Mouse (Mus musculus) CH12.LX (cell line): ENCODE measurements at regions not wholly inside any gene's neighbourhood (a gene's known extent, or its start where the extent isn't known, plus 50 kb on each side); places are given as distances from the start of the nearest gene placed in this dataset.

Experiments
- DNase-seq: peaks from one replicate; pipeline ENCODE4 v3.0.0-alpha.2; 2013; ENCODE audit errors: extremely low read depth
- H3K27ac ChIP-seq: 2 replicates; pipeline ENCODE4 v1.5.1; 2012; ENCODE audit warnings: low read depth, mild to moderate bottlenecking, control low read depth, moderate library complexity; ENCODE audit not compliant: insufficient read depth
- H3K27me3 ChIP-seq: replicated peaks from 2 replicates; pipeline ENCODE3; 2012; ENCODE audit warnings: inconsistent platforms
- H3K36me3 ChIP-seq, 2 experiments: replicated peaks in 1 of 2; 2 replicates each; pipeline versions ENCODE3 to v1.6.1; 2012; ENCODE audit warnings: inconsistent platforms in 1 of 2, low read length in 1 of 2, mild to moderate bottlenecking in 1 of 2, mixed read lengths in 1 of 2, moderate library complexity in 1 of 2; ENCODE audit not compliant: control insufficient read depth in 1 of 2, insufficient read depth in 1 of 2
- H3K4me1 ChIP-seq, 2 experiments: 2 replicates each; pipeline ENCODE4 v1.6.1; 2012; ENCODE audit warnings: inconsistent platforms in 1 of 2, moderate library complexity in 1 of 2; ENCODE audit not compliant: insufficient read depth in 2 of 2, control insufficient read depth in 1 of 2
- H3K4me2 ChIP-seq: 2 replicates; pipeline ENCODE4 v1.6.1; 2012; ENCODE audit warnings: low read depth, mild to moderate bottlenecking, control low read depth; ENCODE audit not compliant: poor library complexity, insufficient read depth, severe bottlenecking
- H3K4me3 ChIP-seq, 3 experiments: fragments of 150-350 bp in 1 of 3; sonication (generic) in 1 of 3; replicated peaks in 1 of 3; 2 replicates each; pipeline versions ENCODE3 to v1.5.1; 2011 to 2012; ENCODE audit warnings: low read depth in 2 of 3, low read length in 2 of 3, mild to moderate bottlenecking in 2 of 3, moderate library complexity in 2 of 3, control low read depth in 1 of 3, improper control_type of control experiment in 1 of 3, inconsistent platforms in 1 of 3, mixed read lengths in 1 of 3; ENCODE audit not compliant: poor library complexity in 1 of 3
- H3K79me2 ChIP-seq: replicated peaks from 2 replicates; pipeline ENCODE4 v1.6.1; 2012; ENCODE audit warnings: mild to moderate bottlenecking, moderate library complexity; ENCODE audit not compliant: control insufficient read depth, poor library complexity, insufficient read depth, severe bottlenecking; ENCODE audit errors: extremely low read depth
- H3K9ac ChIP-seq: 2 replicates; pipeline ENCODE4 v1.6.1; 2012; ENCODE audit warnings: low read depth, mild to moderate bottlenecking, control low read depth, moderate library complexity; ENCODE audit not compliant: insufficient read depth
- H3K9me3 ChIP-seq: replicated peaks from 2 replicates; pipeline ENCODE3; 2012; ENCODE audit warnings: low read length, inconsistent platforms, mixed read lengths
- CHD1 ChIP-seq: IDR thresholded peaks from 2 replicates; pipeline ENCODE4 v1.6.1; 2012; ENCODE audit warnings: low read depth, low read length, improper control_type of control experiment, inconsistent platforms
- CTCF ChIP-seq, 2 experiments: IDR thresholded peaks in 1 of 2; conservative IDR thresholded peaks in 1 of 2; 2 replicates each; pipeline ENCODE4 v1.5.1; 2011 to 2012; ENCODE audit warnings: low read depth in 2 of 2, low read length in 2 of 2, improper control_type of control experiment in 1 of 2, inconsistent platforms in 1 of 2, mild to moderate bottlenecking in 1 of 2, moderate library complexity in 1 of 2
- E2F4 ChIP-seq: IDR thresholded peaks from 2 replicates; pipeline ENCODE4 v1.6.1; 2011; ENCODE audit warnings: low read depth, low read length, improper control_type of control experiment; ENCODE audit not compliant: insufficient replicate concordance
- ETS1 ChIP-seq: conservative IDR thresholded peaks from 2 replicates; pipeline ENCODE4 v1.6.1; 2012; ENCODE audit warnings: low read depth, mild to moderate bottlenecking, inconsistent platforms, low read length, improper control_type of control experiment, moderate library complexity
- IRF4 ChIP-seq: IDR thresholded peaks from 2 replicates; pipeline ENCODE4 v1.6.1; 2014; ENCODE audit warnings: low read depth, mild to moderate bottlenecking, inconsistent platforms, low read length, improper control_type of control experiment
- JUN ChIP-seq: IDR thresholded peaks from 2 replicates; pipeline ENCODE4 v1.6.1; 2011; ENCODE audit warnings: low read depth, mild to moderate bottlenecking, low read length, improper control_type of control experiment, moderate library complexity; ENCODE audit not compliant: insufficient read depth
- JUND ChIP-seq: conservative IDR thresholded peaks from 2 replicates; pipeline ENCODE4 v1.6.1; 2011; ENCODE audit warnings: low read depth, low read length, improper control_type of control experiment
- KAT2A ChIP-seq: IDR thresholded peaks from 2 replicates; pipeline ENCODE4 v1.6.1; 2012; ENCODE audit warnings: low read length, improper control_type of control experiment, inconsistent platforms; ENCODE audit not compliant: insufficient replicate concordance
- MEF2A ChIP-seq: IDR thresholded peaks from 2 replicates; pipeline ENCODE4 v1.6.1; 2014; ENCODE audit warnings: low read depth, mild to moderate bottlenecking, inconsistent platforms, low read length, improper control_type of control experiment, borderline replicate concordance
- NELFE ChIP-seq: IDR thresholded peaks from 2 replicates; pipeline ENCODE4 v1.6.1; 2011; ENCODE audit warnings: low read depth, low read length, improper control_type of control experiment
- PAX5 ChIP-seq: IDR thresholded peaks from 2 replicates; pipeline ENCODE4 v1.6.1; 2012; ENCODE audit warnings: low read length, inconsistent platforms, mixed read lengths
- POLR2A ChIP-seq: IDR thresholded peaks from 2 replicates; pipeline ENCODE4 v1.6.1; 2011; ENCODE audit warnings: low read depth, mild to moderate bottlenecking, improper control_type of control experiment, low read length
- SMC3 ChIP-seq: IDR thresholded peaks from 2 replicates; pipeline ENCODE4 v1.6.1; 2011; ENCODE audit warnings: low read depth, low read length, improper control_type of control experiment
- TBP ChIP-seq: conservative IDR thresholded peaks from 2 replicates; pipeline ENCODE4 v1.6.1; 2011; ENCODE audit warnings: low read depth, low read length, improper control_type of control experiment
- TCF12 ChIP-seq: IDR thresholded peaks from 2 replicates; pipeline ENCODE4 v1.6.1; 2014; ENCODE audit warnings: low read depth, mild to moderate bottlenecking, inconsistent platforms, low read length, improper control_type of control experiment
- UBTF ChIP-seq: IDR thresholded peaks from 2 replicates; pipeline ENCODE4 v1.6.1; 2012; ENCODE audit warnings: low read depth, mild to moderate bottlenecking, inconsistent platforms, low read length, improper control_type of control experiment, moderate library complexity
- USF1 ChIP-seq: IDR thresholded peaks from 2 replicates; pipeline ENCODE4 v1.6.1; 2014; ENCODE audit warnings: low read depth, mild to moderate bottlenecking, inconsistent platforms, low read length, improper control_type of control experiment
- USF2 ChIP-seq: conservative IDR thresholded peaks from 2 replicates; pipeline ENCODE4 v1.6.1; 2011; ENCODE audit warnings: low read depth, low read length, improper control_type of control experiment
- dilution Hi-C: fragments of 300-500 bp; cut with MboI; formaldehyde crosslinking; loops from 2 replicates; pipeline ENCODE4 v1.14.3; 2020; ENCODE audit warnings: low sequenced_read_pairs; ENCODE audit not compliant: extremely low pct_unique_long_range_greater_than_20kb, extremely low pct_ligation_motif_present
- in situ Hi-C: fragments of 300-500 bp; cut with MboI; formaldehyde crosslinking; loops from 3 replicates; pipeline ENCODE4 v1.14.3; 2019; ENCODE audit warnings: low sequenced_read_pairs, low pct_ligation_motif_present, low pct_unique_long_range_greater_than_20kb, mixed read lengths

- TF ChIP-seq POLR2A (no peak), KAT2A (no peak), JUN (no peak), JUND (no peak), CTCF (conservative IDR thresholded peaks at IDR 0.05 in 1 of 2, IDR thresholded peaks at IDR 0.05 in 1 of 2; ENCODE audit: low read depth in 2 of 2, low read length in 2 of 2) (no peak), SMC3 (no peak), UBTF (no peak), NELFE (no peak), E2F4 (no peak), MEF2A (no peak), TCF12 (no peak), IRF4 (no peak), USF1 (no peak), ETS1 (no peak)
- H3K27me3 ChIP-seq: no peaks in the 10 kb centered on the region
- in situ Hi-C loops (no loop called here), dilution Hi-C loops (no loop called here)
- H3K79me2 ChIP-seq: no peaks in the 10 kb centered on the region
- H3K9ac ChIP-seq: no peak overlapping the region
- no peak overlapping the region for H3K4me3 ChIP-seq
- H3K27ac ChIP-seq: no peak overlapping the region
- H3K4me2 ChIP-seq: no peak overlapping the region
- no peak for DNase-seq
- H3K4me1 ChIP-seq: peaks cover 0 to 3% of the 10 kb centered on the region in 2 experiments; a peak in 2 of 4 replicates
- no peaks in the 10 kb centered on the region for H3K9me3 ChIP-seq
- H3K36me3 ChIP-seq: no peaks in the 10 kb centered on the region
Measured at GRCm38 (mm10) chr12:39938211-39938610, 99.6 kb downstream of the Arl4a start.

GRCm38 (mm10) chr12:39936331-39936730 is 101.5 kb downstream of the Arl4a start:
- no peak for TF ChIP-seq PAX5
- TF ChIP-seq TBP: no peak
- no peak for TF ChIP-seq E2F4
- TF ChIP-seq USF1: no peak
- no peak for TF ChIP-seq CTCF (conservative IDR thresholded peaks at IDR 0.05 in 1 of 2, IDR thresholded peaks at IDR 0.05 in 1 of 2; ENCODE audit: low read depth in 2 of 2, low read length in 2 of 2)
- TF ChIP-seq CHD1: no peak
- no peak for TF ChIP-seq USF2
- TF ChIP-seq SMC3: no peak
- in situ Hi-C loops: no loop called here
- dilution Hi-C loops: no loop called here
- no peaks in the 10 kb centered on the region for H3K9me3 ChIP-seq
- no peak for DNase-seq
- H3K4me2 ChIP-seq: no peak overlapping the region; the same call in 1 of the 2 replicates
- H3K4me3 ChIP-seq: no peak overlapping the region
- H3K9ac ChIP-seq: no peak overlapping the region
- H3K27ac ChIP-seq: no peak overlapping the region
- no peaks in the 10 kb centered on the region for H3K79me2 ChIP-seq
- no peaks in the 10 kb centered on the region for H3K27me3 ChIP-seq
- H3K36me3 ChIP-seq: no peaks in the 10 kb centered on the region
- peaks cover 0 to 3% of the 10 kb centered on the region in 2 experiments; a peak in 2 of 4 replicates for H3K4me1 ChIP-seq
